Mouse (Mus musculus): ENCODE results near the gene Pycr1. TPM values are rescaled to one million over a fixed set of nuclear protein-coding genes. Genes with fewer than 3 reads are reported as not detected.

The Pycr1 gene
- polyA plus RNA-seq, 1 experiment from 2014 or later = 22.4 TPM

DNA sequence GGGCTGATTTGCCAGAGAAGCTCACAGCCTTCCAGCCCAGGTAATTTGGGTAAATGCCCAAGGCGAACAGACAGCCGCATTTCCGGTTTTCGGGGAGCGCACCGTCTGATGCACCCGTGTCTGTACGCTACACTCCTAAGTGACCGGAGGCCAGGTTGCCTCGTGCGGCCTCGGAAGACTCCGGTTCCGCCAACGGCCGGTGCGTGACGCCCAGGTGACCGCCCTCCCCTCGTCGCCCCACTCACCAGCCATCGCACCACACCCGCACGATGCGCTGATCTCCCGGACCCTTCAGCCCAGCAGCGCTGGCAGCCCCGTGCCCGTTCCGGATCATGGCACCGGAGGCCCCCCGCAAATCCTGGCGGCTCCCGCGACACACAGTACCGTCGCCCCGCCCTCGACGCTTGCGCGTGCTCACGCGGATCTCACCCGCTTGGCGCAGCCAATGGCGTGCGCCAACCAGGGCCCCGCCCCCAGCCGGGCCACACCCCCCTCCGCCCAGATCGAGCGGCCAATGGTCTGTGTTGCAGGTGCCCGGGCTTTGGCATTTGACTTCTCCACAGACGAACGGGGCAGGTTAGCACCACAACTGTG lies 26.0 kb downstream of the Pycr1 start, which contains the start of gene Pcyt2:
TSS of gene Pcyt2 (minus strand) at position 418 of the 594 bp plus-strand sequence.
- Histone ChIP-seq H3K27ac (ENCODE audit: low read depth) (peak within 1 kb of the TSS; percentile 64), H3K27me3 (replicated peaks; ENCODE audit: control insufficient read depth, insufficient read depth, low read length) (no peaks in the 10 kb centered on the region), H3K4me3 (ENCODE audit: low read depth, low read length) (peak within 1 kb of the TSS; percentile 75), H3K9ac (ENCODE audit: low read length) (peak within 1 kb of the TSS; percentile 76), H3K4me2 (ENCODE audit: low read length) (peak within 1 kb of the TSS; percentile 80), H3K9me3 (ENCODE audit: control insufficient read depth, low read length) (no peaks in the 10 kb centered on the region), H3K4me1 (replicated peaks; ENCODE audit: control insufficient read depth, insufficient read depth, low read length) (peaks cover 8% of the 10 kb centered on the region), H3K36me3 (ENCODE audit: control insufficient read depth, insufficient read depth, low read length) (peaks cover 57% of the 10 kb centered on the region)
- under 1% methylated on average over 56 of the region's 56 CpGs for WGBS
- peak; percentile 89 for ATAC-seq (replicated peaks; ENCODE audit: low FRiP score, low TSS enrichment, low read depth)
- peak; percentile 90 for DNase-seq (ENCODE audit: low spot score)

DNA sequence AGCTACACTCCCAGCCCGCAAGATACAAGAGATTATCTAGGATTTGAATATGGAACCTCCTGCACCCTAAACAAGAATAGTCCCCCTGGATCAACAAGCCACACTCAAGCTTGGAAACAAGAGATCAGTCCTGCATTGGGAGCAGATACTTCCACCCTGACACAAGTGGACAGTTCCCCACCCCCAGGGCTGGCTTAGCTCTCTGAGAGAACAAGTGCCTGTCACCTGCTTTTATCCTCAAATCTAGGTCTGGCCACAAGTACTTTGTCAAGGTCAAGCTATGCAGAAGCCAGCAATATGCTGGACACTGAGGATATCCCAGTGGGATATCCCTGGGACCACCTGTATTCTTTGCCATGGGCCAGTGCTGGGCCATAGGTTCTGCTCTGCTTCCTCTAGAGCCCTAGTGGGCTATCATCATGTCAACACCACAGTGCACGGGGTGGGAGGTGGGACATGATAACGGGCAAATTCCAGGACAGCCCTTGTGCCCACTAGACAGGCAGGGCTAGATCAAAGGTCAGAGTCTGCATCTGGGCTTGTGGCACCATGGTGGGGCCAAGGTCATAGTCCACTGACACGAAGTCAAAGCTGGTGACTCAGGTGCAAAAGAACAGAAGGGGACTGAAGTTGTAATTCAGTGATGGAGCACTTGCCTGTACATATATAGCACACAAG lies 26.8 kb downstream of the Pycr1 start:
- ATAC-seq (replicated peaks; ENCODE audit: low FRiP score, low TSS enrichment, low read depth) = no peak
- Histone ChIP-seq H3K9ac (ENCODE audit: low read length) (peak overlapping the region; percentile 76), H3K4me1 (replicated peaks; ENCODE audit: control insufficient read depth, insufficient read depth, low read length) (peaks cover 8% of the 10 kb centered on the region), H3K27ac (ENCODE audit: low read depth) (no peak overlapping the region), H3K36me3 (ENCODE audit: control insufficient read depth, insufficient read depth, low read length) (peaks cover 59% of the 10 kb centered on the region), H3K4me2 (ENCODE audit: low read length) (peak overlapping the region; percentile 80), H3K9me3 (ENCODE audit: control insufficient read depth, low read length) (no peaks in the 10 kb centered on the region), H3K27me3 (replicated peaks; ENCODE audit: control insufficient read depth, insufficient read depth, low read length) (no peaks in the 10 kb centered on the region), H3K4me3 (ENCODE audit: low read depth, low read length) (peak overlapping the region; percentile 75)
- 42% methylated on average over 4 of the region's 4 CpGs for WGBS
- DNase-seq (ENCODE audit: low spot score) = no peak

DNA sequence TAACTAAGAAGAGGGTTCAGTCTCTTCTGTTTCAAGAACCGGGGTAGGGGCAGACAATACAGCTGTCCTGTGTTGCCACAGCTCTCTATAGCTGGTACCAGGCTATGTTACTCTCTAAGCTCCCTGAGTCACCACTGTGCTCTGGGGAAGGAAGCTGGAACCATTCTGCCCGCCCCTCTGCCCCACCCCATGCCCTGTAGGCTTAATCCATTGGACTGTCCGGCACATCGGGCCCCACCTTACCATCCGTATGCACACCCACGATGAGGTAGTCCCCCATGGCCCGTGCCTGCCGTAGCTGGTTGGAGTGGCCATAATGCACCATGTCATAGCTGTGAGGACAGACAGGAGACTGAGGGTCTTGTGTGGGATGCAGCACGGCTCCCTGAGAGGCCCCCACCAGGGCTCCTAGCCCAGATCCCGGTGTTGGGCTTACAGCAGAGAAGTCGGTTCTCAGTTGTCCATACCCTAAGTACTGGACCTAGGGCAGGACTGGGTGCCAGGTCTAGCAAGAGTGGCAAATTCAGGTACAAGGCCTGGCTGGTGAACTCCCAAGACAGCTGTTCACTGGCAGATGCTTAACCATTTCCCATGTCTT lies 27.9 kb downstream of the Pycr1 start:
- Histone ChIP-seq H3K4me2 (ENCODE audit: low read length) (no peak overlapping the region), H3K4me1 (replicated peaks; ENCODE audit: control insufficient read depth, insufficient read depth, low read length) (peaks cover 8% of the 10 kb centered on the region), H3K36me3 (ENCODE audit: control insufficient read depth, insufficient read depth, low read length) (peaks cover 60% of the 10 kb centered on the region), H3K9me3 (ENCODE audit: control insufficient read depth, low read length) (no peaks in the 10 kb centered on the region), H3K9ac (ENCODE audit: low read length) (no peak overlapping the region), H3K27me3 (replicated peaks; ENCODE audit: control insufficient read depth, insufficient read depth, low read length) (no peaks in the 10 kb centered on the region), H3K4me3 (ENCODE audit: low read depth, low read length) (no peak overlapping the region), H3K27ac (ENCODE audit: low read depth) (no peak overlapping the region)
- WGBS = 86% methylated on average over 11 of the region's 11 CpGs
- ATAC-seq (replicated peaks; ENCODE audit: low FRiP score, low TSS enrichment, low read depth) (no peak), DNase-seq (ENCODE audit: low spot score) (no peak)

DNA sequence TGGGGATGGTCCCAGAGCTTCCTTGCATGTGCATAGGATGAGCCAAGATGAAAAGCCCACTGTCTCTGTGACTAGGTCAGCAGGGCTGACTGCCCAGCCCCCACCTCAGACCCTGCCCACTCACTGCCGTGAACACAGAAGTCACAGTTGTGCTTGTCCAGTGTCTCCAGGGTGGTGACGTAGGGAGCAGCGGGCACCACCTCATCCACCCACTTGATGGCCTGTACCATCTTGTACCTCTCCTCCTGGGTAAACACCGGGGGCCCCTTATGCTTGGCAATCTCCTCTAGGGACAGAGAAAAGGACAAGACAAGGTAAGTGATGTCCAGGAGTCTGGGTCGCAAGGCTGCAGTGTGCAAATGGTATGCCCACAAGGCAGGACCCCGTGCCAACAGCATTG lies 28.4 kb downstream of the Pycr1 start:
- H3K27ac ChIP-seq (ENCODE audit: low read depth) = no peak overlapping the region
- DNase-seq (ENCODE audit: low spot score) (no peak), ATAC-seq (replicated peaks; ENCODE audit: low FRiP score, low TSS enrichment, low read depth) (no peak)
- no peak overlapping the region for H3K4me3 ChIP-seq (ENCODE audit: low read depth, low read length)
- H3K4me1 ChIP-seq (replicated peaks; ENCODE audit: control insufficient read depth, insufficient read depth, low read length) = peaks cover 8% of the 10 kb centered on the region
- H3K27me3 ChIP-seq (replicated peaks; ENCODE audit: control insufficient read depth, insufficient read depth, low read length) = no peaks in the 10 kb centered on the region
- WGBS = 89% methylated on average over 6 of the region's 6 CpGs
- H3K9ac ChIP-seq (ENCODE audit: low read length) = no peak overlapping the region
- peaks cover 60% of the 10 kb centered on the region for H3K36me3 ChIP-seq (ENCODE audit: control insufficient read depth, insufficient read depth, low read length)
- no peaks in the 10 kb centered on the region for H3K9me3 ChIP-seq (ENCODE audit: control insufficient read depth, low read length)
- no peak overlapping the region for H3K4me2 ChIP-seq (ENCODE audit: low read length)

DNA sequence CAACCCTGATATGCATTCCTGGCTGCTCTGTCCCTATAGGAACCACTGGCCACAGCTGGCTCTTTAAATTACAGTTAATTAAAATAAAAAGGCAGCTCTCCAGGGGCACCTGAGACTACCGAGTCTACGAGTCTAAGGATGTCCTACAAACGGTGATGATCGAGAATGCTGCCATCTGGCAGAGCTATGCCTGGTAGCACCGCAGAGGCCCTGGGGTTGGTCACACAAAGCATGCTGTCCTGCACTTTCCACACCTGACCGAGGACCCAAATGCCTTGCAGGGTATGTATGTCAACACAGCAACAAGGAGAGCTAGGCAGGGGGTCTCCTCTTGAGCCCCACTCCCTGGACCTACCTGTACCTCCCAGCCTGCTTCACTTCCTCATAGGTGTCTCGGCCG lies 29.6 kb downstream of the Pycr1 start:
- no peaks in the 10 kb centered on the region for H3K27me3 ChIP-seq (replicated peaks; ENCODE audit: control insufficient read depth, insufficient read depth, low read length)
- no peak overlapping the region for H3K27ac ChIP-seq (ENCODE audit: low read depth)
- no peak overlapping the region for H3K9ac ChIP-seq (ENCODE audit: low read length)
- DNase-seq (ENCODE audit: low spot score) = no peak
- H3K4me3 ChIP-seq (ENCODE audit: low read depth, low read length) = no peak overlapping the region
- H3K4me2 ChIP-seq (ENCODE audit: low read length) = no peak overlapping the region
- H3K4me1 ChIP-seq (replicated peaks; ENCODE audit: control insufficient read depth, insufficient read depth, low read length) = peaks cover 10% of the 10 kb centered on the region
- no peaks in the 10 kb centered on the region for H3K9me3 ChIP-seq (ENCODE audit: control insufficient read depth, low read length)
- ATAC-seq (replicated peaks; ENCODE audit: low FRiP score, low TSS enrichment, low read depth) = no peak
- H3K36me3 ChIP-seq (ENCODE audit: control insufficient read depth, insufficient read depth, low read length) = peaks cover 50% of the 10 kb centered on the region
- 94% methylated on average over 8 of the region's 8 CpGs for WGBS

DNA sequence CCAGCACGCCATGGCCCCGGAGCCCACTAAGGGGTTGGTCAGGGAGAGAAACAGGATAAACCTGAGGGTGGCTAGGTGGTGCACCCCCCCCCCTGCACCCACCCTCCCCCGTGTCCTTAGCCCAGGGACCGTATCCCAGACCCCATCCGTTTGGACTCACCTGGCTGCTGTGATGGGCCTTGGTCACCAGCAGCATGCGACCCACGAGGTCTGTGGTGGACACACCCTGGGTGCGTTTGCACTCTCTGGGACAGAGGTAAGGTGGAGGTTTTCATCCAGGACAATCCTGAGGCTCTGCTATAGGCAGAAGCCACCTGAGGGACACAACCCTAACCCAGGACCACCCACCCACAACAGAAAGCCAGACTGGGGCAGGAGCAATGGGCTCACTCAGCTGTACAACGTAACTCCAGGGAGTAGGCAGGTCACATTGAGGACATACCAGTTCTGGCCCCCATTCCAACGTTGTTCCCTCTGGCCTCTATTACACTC lies 30.0 kb downstream of the Pycr1 start:
- 94% methylated on average over 10 of the region's 10 CpGs for WGBS
- Histone ChIP-seq H3K27me3 (replicated peaks; ENCODE audit: control insufficient read depth, insufficient read depth, low read length) (no peaks in the 10 kb centered on the region), H3K9ac (ENCODE audit: low read length) (no peak overlapping the region), H3K4me3 (ENCODE audit: low read depth, low read length) (no peak overlapping the region), H3K9me3 (ENCODE audit: control insufficient read depth, low read length) (no peaks in the 10 kb centered on the region), H3K36me3 (ENCODE audit: control insufficient read depth, insufficient read depth, low read length) (peaks cover 47% of the 10 kb centered on the region), H3K4me2 (ENCODE audit: low read length) (no peak overlapping the region), H3K27ac (ENCODE audit: low read depth) (no peak overlapping the region), H3K4me1 (replicated peaks; ENCODE audit: control insufficient read depth, insufficient read depth, low read length) (peaks cover 15% of the 10 kb centered on the region)
- no peak for DNase-seq (ENCODE audit: low spot score)
- no peak for ATAC-seq (replicated peaks; ENCODE audit: low FRiP score, low TSS enrichment, low read depth)

DNA sequence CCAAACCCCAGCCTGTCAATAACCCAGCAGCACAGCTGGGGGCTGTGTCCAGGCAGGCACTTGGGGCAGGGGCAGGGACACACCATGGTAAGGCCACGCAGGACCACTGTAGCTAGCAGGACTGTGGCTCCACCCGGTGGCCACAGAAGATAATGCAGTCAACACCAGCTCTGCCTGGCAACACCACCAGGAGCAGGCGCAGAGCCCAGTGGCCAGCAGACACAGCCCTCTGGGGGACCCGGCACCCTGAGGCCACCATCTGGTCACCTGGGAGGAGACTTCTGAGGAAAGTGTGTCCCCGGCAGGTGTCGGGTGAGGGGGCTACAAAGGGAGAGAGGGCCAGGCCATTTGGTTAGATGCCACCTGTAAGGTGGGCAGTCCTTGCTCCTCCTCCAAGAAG lies 30.8 kb downstream of the Pycr1 start:
- H3K9ac ChIP-seq (ENCODE audit: low read length) = no peak overlapping the region
- no peak overlapping the region for H3K27ac ChIP-seq (ENCODE audit: low read depth)
- ATAC-seq (replicated peaks; ENCODE audit: low FRiP score, low TSS enrichment, low read depth) (no peak), DNase-seq (ENCODE audit: low spot score) (peak; percentile 87)
- H3K4me3 ChIP-seq (ENCODE audit: low read depth, low read length) = no peak overlapping the region
- WGBS = 44% methylated on average over 6 of the region's 6 CpGs
- H3K27me3 ChIP-seq (replicated peaks; ENCODE audit: control insufficient read depth, insufficient read depth, low read length) = no peaks in the 10 kb centered on the region
- no peaks in the 10 kb centered on the region for H3K9me3 ChIP-seq (ENCODE audit: control insufficient read depth, low read length)
- peaks cover 47% of the 10 kb centered on the region for H3K36me3 ChIP-seq (ENCODE audit: control insufficient read depth, insufficient read depth, low read length)
- H3K4me1 ChIP-seq (replicated peaks; ENCODE audit: control insufficient read depth, insufficient read depth, low read length) = peaks cover 22% of the 10 kb centered on the region
- H3K4me2 ChIP-seq (ENCODE audit: low read length) = no peak overlapping the region

DNA sequence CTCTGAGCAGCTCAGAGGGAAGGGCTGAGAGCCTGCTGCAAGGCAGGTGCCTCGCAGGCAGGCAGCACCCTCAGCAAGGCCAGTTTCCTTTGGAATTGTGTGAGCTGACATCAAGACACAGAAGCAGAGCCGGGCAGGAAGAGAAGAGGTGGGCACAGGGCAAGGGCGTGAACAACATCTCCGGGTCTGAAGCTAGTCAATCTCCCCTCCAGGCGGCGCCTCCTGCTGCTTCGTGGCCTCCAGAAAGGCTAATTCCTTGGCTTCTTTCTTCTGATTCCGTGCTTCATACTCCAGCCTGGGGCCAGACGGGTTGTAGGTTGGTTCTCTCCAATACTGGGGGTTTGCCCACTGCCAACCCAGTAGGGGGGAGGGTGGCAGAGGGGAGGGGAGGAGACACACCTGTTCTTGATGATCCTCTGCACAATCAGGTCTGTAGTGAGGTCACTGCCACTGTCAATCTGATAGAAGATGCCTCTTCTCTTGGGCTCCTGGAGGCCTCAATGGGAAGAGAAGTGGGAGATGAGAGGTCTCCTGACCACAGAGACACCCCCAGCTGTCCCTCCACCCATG lies 33.0 kb downstream of the Pycr1 start:
- Histone ChIP-seq H3K4me3 (ENCODE audit: low read depth, low read length) (no peak overlapping the region), H3K36me3 (ENCODE audit: control insufficient read depth, insufficient read depth, low read length) (peaks cover 56% of the 10 kb centered on the region), H3K27me3 (replicated peaks; ENCODE audit: control insufficient read depth, insufficient read depth, low read length) (no peaks in the 10 kb centered on the region), H3K9ac (ENCODE audit: low read length) (no peak overlapping the region), H3K4me2 (ENCODE audit: low read length) (no peak overlapping the region), H3K4me1 (replicated peaks; ENCODE audit: control insufficient read depth, insufficient read depth, low read length) (peaks cover 18% of the 10 kb centered on the region), H3K27ac (ENCODE audit: low read depth) (no peak overlapping the region), H3K9me3 (ENCODE audit: control insufficient read depth, low read length) (no peaks in the 10 kb centered on the region)
- DNase-seq (ENCODE audit: low spot score) (no peak), ATAC-seq (replicated peaks; ENCODE audit: low FRiP score, low TSS enrichment, low read depth) (no peak)
- WGBS = 88% methylated on average over 9 of the region's 9 CpGs
